Mouse (Mus musculus) stomach, postnatal 0 days (tissue): ENCODE results near the gene Nkx2-3.

ENCODE experiments used
- CTCF ChIP-seq: IDR thresholded peaks from 2 replicates; pipeline ENCODE4 v1.5.1; 2016; ENCODE audit warnings: antibody characterized with exemption, low read depth, mild to moderate bottlenecking, moderate library complexity
- EP300 ChIP-seq: optimal IDR thresholded peaks from 2 replicates; pipeline ENCODE3; 2016; ENCODE audit warnings: antibody characterized with exemption

DNA sequence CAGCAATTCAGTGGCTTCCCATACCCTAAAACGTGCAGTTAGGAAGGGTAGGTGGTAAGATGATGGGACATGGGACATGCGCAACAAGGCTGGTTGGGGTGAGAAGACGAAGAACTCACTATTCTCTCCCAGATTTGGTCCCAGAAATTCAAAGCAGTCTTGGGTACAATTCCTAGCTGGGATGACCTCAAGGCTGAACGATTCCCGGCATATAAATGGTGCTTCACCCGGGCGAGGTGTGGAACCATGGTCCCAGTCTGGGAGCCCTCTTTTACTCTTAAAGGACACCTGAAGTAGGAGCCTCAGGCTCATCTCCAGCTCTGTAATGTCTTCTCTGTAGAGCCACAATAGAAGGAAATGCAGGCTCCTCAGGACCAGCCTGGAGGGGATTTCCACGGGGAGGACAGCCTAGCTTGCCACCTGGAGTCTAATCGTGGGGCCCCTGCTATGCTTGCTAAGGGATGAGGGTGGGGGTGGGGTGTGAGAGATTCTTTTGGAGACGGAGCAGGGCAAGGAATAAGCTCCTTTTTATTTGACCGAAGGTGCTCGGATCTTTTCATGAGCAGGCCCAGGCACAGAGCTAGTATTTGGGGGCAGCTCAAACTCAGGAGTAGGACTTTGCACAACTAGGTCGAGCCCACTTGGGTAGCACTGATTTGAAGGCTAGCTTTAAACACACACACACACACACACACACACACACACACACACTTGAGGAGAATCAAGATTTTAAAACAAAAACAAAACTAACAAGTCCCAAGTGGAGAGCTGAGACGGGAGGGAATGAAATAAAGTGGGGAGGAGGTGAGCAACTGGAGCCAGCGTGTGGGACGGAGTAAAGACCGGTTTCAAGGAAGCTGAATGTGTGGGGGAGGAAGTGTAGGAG, 6.2 kb upstream of the Nkx2-3 start:
- TF ChIP-seq CTCF (no peak), EP300 (no peak)
